Mouse (Mus musculus): ENCODE results near the gene 6330409D20Rik. TPM values are rescaled to one million over a fixed set of nuclear protein-coding genes. Genes with fewer than 3 reads are reported as not detected.

6330409D20Rik gene
- total RNA-seq, 2 experiments from 2014 or later, result 2.5 to 3.2 TPM

DNA sequence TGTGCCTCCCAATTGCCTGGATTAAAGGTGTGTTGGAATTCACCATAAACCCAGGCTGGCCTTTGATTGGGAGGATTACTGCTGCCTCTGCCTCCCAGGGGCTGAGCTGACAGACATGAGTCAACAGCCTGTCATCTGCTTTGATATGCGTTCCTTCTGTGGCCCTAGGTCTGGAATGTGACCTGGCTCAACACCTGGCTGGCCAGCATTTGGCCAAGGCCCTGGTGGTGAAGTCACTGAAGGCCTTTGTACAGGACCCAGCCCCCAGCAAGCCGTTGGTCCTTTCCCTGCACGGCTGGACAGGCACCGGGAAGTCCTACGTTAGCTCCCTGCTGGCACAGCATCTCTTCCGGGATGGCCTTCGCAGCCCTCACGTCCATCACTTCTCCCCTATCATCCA is 17.7 kb upstream of the 6330409D20Rik start:
- intact Hi-C loops (cut with DNase I), result no loop called here
- no peak for DNase-seq (ENCODE audit: low spot score in 2 of 2)

DNA sequence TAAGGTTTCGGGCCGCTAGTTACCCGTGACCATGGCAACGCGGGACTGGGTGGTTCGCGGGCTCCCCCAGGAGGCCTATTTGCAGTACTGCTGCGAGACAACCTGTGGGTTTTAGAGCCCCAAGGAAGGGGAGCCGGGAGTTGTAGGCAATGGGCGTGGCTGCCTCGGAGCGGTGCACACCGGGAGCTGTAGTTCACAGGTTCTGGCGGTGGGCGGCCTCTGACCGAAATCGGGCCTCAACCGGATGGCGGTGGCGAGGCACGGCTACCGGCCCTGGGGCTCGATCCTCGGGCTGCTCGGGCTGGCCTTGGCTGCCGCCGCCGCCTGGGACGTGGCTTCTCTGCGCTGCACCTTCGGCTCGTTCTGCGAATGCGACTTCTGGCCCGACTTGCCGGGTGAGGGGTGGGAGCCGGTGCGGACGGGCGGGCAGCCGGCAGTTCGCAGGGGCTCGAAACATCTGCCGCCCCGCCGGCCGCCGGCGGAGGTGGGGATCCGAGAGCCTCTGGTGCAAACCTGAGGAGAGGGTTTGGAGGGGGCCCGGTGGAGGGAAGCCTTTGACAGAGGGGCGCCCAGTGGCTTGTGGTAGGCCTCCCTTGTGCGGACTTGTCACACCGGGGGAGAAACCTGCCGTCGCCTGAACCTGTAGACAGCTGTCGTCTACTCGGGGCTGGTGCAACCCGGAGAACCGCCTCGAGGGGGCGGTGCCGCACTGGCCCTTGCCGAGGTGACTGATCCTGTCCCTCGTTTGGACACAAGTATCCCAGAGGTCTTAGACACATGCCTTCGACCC is 16.4 kb upstream of the 6330409D20Rik start, which contains the start of gene Tor2a:
Gene Tor2a (plus strand): TSS at position 179 of the 790 bp plus-strand sequence.
- intact Hi-C loops (cut with DNase I), result loop anchor here (1.0 kb wide), 1 partner anchor 44 kb away; the partner anchor contains the start of gene Cdk9
- DNase-seq (ENCODE audit: low spot score in 2 of 2), result peak; percentile 96

DNA sequence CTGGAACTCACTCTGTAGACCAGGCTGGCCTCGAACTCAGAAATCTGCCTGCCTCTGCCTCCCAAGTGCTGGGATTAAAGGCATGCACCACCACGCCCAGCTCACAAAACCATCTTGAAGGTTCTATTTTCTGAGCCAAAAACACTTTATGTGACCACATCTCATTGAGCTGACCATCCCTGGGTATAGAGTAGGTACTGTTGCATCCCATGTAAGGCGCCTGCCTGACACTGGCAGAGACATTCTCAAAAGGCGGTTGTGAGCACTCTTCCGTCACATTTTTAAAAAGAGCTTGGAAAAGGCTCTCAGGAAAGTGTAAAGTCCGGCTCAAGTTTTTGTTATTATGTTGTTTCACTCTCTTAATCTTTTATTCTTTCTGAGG is 15.8 kb upstream of the 6330409D20Rik start:
- intact Hi-C loops (cut with DNase I), result loop anchor here (1.0 kb wide), 1 partner anchor 43 kb away; the partner anchor contains the start of gene Cdk9
- DNase-seq (ENCODE audit: low spot score in 2 of 2), result no peak

DNA sequence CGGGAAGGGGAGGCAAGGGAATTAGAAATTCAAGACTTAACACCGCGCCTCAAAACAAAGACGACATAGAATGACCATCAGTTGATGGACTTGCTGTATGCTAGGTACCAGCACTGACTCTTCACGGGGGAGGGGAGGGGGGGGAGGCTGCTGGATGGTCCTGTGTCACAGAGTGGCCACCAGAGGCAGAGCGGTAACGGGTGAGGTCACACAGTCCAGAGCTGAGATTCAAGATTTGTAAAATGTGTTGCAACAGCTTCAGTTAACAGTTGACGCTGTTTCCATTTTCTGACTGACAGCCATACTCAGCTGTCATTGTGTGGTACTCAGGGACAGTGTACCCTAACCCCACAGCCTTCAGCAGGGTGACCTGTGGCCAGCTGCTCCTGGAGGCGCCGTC is 11.4 kb upstream of the 6330409D20Rik start:
- intact Hi-C loops (cut with DNase I), result no loop called here

GRCm38 (mm10) chr2:32751665-32752033 is 10.8 kb upstream of the 6330409D20Rik start:
- DNase-seq (ENCODE audit: low spot score in 2 of 2), result no peak
- intact Hi-C loops (cut with DNase I), result no loop called here

More for the DNA sequence above, 11.4 kb upstream of the 6330409D20Rik start:
- DNase-seq (ENCODE audit: low spot score in 2 of 2), result no peak

GRCm38 (mm10) chr2:32750887-32751664 is 10.3 kb upstream of the 6330409D20Rik start:
- no peak for DNase-seq (ENCODE audit: low spot score in 2 of 2)
- intact Hi-C loops (cut with DNase I), result no loop called here

GRCm38 (mm10) chr2:32750199-32750598 is 9.4 kb upstream of the 6330409D20Rik start:
- DNase-seq (ENCODE audit: low spot score in 2 of 2), result no peak
- intact Hi-C loops (cut with DNase I), result no loop called here

DNA sequence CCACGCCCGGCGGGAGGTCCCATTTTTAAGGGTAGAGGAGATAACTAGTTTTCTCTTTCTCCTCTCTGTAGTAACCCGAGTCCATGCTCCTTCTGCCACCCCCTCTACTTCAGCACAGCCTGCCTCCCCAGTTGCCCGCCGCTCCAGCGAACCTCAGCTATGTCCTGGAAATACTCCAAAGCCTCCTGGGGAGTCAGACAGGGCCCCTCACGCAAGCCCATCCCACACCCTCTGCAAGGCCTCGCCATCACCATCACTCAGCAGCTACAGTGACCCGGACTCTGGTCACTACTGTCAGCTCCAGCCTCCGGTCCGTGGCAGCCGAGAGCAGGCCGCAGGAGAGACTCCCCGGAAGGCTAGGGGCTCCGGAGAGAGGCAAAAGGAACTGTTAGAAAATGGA is 8.3 kb upstream of the 6330409D20Rik start:
- intact Hi-C loops (cut with DNase I), result no loop called here
- DNase-seq (ENCODE audit: low spot score in 2 of 2), result no peak

- intact Hi-C loops (cut with DNase I), result no loop called here
- DNase-seq (ENCODE audit: low spot score in 2 of 2), result no peak
Observed at GRCm38 (mm10) chr2:32744272-32744982, 3.6 kb upstream of the 6330409D20Rik start.

DNA sequence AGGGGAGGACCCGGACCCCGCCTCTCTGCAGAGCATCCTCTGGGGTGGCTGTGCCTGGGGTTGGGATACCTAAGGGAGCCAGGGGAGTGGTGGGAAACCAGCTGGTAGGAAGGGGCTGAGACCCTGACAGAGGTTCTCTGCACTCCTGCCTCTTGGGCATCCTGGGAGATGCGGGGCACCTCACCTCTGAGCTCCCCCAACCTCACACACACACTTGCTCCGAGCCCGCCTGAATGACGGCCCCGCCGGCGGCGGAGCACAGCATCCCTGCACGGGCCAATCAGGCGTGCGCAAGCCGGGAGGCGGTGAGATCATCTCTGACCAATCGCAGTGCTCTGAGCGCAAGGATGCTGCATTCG is 1.3 kb upstream of the 6330409D20Rik start:
- DNase-seq (ENCODE audit: low spot score in 2 of 2), result peak; percentile 85 to 90
- intact Hi-C loops (cut with DNase I), result no loop called here

DNA sequence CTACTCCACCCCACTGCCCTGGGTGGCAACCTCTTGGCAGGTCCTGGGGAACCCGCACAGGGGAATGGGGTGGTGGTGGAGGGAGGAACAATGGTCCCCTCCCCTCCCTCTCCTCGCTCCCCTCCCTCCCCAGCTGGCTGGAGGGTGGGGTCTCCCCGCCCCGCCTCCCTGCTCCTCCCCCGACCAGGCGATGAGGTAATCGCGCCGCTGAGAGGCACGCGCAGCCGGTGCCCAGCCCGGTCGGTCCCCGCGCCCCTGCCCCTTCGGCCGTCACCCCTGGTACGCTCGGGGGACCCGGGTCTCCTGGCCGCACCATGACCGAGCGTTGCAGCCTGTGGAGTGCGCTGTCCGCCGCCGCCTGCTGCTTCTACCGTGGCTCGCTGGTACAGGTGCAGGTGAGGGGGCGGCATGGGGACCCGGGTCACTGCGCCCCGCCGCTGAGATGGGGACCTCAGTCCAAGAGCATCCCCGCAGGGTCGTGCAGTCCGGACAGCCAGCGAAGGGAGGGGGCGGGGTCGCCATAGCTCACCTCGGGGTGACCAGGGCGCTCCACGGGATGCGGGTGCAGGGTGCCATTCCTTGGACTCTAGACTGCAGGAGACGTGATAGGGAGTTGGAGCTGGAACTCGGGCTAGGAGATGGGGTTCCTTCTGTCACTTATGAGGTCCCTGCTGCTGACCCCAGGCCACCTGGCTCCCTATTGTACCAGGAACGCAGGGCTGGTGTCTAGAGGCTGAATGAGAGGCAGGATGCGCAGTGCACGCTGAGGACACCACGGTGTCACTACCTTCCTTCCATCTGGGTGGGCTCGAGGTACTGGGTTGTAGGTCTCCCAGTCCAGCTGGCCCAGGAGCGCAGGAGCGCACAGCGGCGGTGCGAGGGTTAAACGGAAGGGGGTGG is 707 bp upstream of the 6330409D20Rik start:
- intact Hi-C loops (cut with DNase I), result loop anchor here (1.0 kb wide), 1 partner anchor 28 kb away; the partner anchor contains the start of gene Cdk9
- DNase-seq (ENCODE audit: low spot score in 2 of 2), result peak; percentile 68 to 77

DNA sequence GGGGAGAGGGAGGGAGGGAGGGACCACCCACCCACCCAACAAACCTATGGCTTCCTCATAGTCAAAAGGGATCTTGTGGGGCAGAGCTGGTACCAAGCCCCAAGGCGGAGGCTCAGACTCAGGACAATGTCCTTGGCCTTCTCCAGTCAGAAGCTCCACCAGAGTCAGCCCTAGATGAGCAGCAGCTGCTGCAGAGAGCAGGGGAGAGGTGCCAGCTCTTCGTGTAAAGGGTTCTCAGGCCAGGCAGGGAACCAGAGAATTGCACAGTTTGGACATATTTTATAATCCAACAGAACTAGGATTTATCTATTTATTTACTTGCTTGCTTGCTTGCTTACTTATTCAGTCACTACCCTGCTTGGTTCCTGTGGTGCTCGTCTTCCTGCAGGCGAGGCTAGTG is 1.5 kb downstream of the 6330409D20Rik start:
- no peak for DNase-seq (ENCODE audit: low spot score in 2 of 2)
- intact Hi-C loops (cut with DNase I), result no loop called here

DNA sequence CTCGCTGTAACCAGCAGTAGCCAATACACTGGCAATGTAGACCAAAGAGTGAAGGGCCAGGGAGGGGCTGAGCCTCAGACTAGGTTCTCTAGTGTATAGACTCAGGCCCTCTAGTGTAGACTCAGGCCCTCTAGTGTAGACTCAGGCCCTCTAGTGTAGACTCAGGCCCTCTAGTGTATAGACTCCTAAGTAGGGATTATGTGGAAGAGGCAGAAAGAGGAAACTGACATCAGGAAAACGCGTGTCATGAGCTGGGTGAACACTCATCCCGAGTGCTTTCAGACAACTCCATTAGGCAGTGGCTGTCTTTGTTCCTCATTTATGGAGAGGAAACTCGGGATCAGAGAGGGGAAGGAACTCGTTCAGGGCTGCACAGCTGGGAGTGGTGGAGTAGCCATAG is 3.8 kb downstream of the 6330409D20Rik start:
- DNase-seq (ENCODE audit: low spot score in 2 of 2), result no peak
- intact Hi-C loops (cut with DNase I), result no loop called here

- intact Hi-C loops (cut with DNase I), result no loop called here
- no peak for DNase-seq (ENCODE audit: low spot score in 2 of 2)
Observed at GRCm38 (mm10) chr2:32736306-32736829, 4.4 kb downstream of the 6330409D20Rik start.

- intact Hi-C loops (cut with DNase I), result no loop called here
Observed at GRCm38 (mm10) chr2:32734933-32735332, 5.9 kb downstream of the 6330409D20Rik start.

DNA sequence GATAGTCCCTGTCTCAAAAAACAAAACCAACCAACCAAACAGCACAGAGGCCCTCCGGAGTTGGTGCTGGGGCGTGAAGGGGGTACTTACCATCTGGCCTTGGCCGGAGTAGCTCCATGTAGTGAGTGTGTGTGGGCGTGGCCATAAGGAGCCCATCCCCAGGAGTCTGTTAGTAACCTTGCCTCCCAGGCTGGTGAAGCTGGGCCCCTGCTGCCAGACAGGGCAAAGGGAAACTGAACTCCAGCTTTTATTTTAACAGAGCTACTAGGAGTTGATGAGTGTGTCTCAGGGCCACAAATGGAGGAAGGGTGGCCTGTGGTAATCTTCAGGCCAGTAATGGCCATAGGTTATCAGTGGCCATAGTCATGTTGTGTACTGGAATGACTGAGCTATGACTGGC is 6.3 kb downstream of the 6330409D20Rik start:
- intact Hi-C loops (cut with DNase I), result no loop called here
- DNase-seq (ENCODE audit: low spot score in 2 of 2), result no peak

More at GRCm38 (mm10) chr2:32734933-32735332, 5.9 kb downstream of the 6330409D20Rik start:
- no peak for DNase-seq (ENCODE audit: low spot score in 2 of 2)

DNA sequence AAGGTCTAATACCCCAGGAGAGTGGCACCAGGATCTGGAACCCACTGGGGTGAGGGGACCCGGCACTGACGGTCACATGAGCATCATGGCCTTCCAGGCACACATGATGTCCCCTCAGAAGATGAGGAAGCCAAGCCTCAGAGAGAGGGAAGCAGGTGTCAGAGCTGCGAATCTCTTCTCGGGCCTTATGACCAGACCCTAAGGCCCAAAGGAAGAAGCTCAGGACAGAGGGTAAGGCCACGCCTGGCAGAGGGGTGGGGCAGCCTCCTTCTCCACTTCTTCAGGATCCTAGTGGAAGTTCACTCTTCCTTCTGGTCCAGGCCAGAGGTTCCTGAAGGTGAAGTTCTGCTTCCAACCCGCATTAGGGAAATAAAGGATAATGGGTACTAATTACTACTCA is 8.1 kb downstream of the 6330409D20Rik start:
- no peak for DNase-seq (ENCODE audit: low spot score in 2 of 2)
- intact Hi-C loops (cut with DNase I), result no loop called here

DNA sequence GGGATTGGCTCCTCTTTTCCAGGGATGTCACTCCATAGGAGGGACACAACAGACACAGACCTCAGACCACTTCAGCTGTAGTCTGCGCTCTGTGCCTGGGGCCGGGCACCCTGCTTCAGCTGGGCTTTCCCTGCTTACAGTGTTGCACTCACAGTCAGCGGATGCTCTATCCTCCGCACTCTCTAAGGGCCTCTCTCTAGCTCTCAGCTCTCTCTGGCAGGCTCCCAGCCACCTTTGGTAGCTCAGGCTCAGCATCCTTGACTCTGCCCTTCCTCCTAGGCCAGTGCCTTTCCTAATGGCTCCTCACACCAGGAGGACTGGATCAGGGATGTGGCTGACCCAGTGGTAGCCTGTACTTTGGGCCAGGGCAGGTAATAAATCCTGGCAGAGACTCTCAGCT is 8.9 kb downstream of the 6330409D20Rik start:
- intact Hi-C loops (cut with DNase I), result no loop called here
- DNase-seq (ENCODE audit: low spot score in 2 of 2), result no peak

GRCm38 (mm10) chr2:32730854-32731253 is 10.0 kb downstream of the 6330409D20Rik start:
- intact Hi-C loops (cut with DNase I), result no loop called here
- no peak for DNase-seq (ENCODE audit: low spot score in 2 of 2)

Data from left cerebral cortex, postnatal 36 days (tissue).